Mouse (Mus musculus) stomach, embryonic 16.5 days (tissue): ENCODE data around the gene Krt39. TPM values are rescaled to one million over a fixed set of nuclear protein-coding genes. Genes with fewer than 3 reads are reported as not detected.

Source experiments
- ATAC-seq: fragments of 200-750 bp; cut with Nextera tagmentation; 2 replicates; pipeline ENCODE4 v1.8.0; 2017; ENCODE audit warnings: moderate number of reproducible peaks, moderate TSS enrichment; ENCODE audit not compliant: insufficient read depth, low FRiP score
- H3K27ac ChIP-seq: fragments of 300-500 bp; sonication (generic); 2 replicates; pipeline ENCODE4 v1.5.1; 2014; ENCODE audit warnings: low read length
- H3K27me3 ChIP-seq: fragments of 300-500 bp; sonication (generic); 2 replicates; pipeline ENCODE4 v1.6.1; 2014; ENCODE audit warnings: low read length, control low read depth, mixed read lengths; ENCODE audit not compliant: control insufficient read depth, insufficient read depth
- H3K36me3 ChIP-seq: fragments of 300-500 bp; sonication (generic); 2 replicates; pipeline ENCODE4 v1.6.1; 2014; ENCODE audit warnings: low read length; ENCODE audit not compliant: control insufficient read depth, insufficient read depth
- H3K4me1 ChIP-seq: fragments of 300-500 bp; sonication (generic); 2 replicates; pipeline ENCODE4 v1.6.1; 2014; ENCODE audit warnings: low read length, control low read depth, mixed read lengths; ENCODE audit not compliant: control insufficient read depth, insufficient read depth
- H3K4me2 ChIP-seq: fragments of 300-500 bp; sonication (generic); 2 replicates; pipeline ENCODE4 v1.6.1; 2014; ENCODE audit warnings: low read depth, low read length, mixed read lengths
- H3K4me3 ChIP-seq: fragments of 300-500 bp; sonication (generic); replicated peaks from 2 replicates; pipeline ENCODE4 v1.5.1; 2014; ENCODE audit warnings: mild to moderate bottlenecking, low read length
- H3K9ac ChIP-seq: fragments of 300-500 bp; sonication (generic); 2 replicates; pipeline ENCODE4 v1.6.1; 2014; ENCODE audit warnings: low read length
- H3K9me3 ChIP-seq: fragments of 300-500 bp; sonication (generic); replicated peaks from 2 replicates; pipeline ENCODE4 v1.6.1; 2016; ENCODE audit warnings: low read length, control low read depth; ENCODE audit not compliant: control insufficient read depth
- WGBS: fragments of 180-500 bp; shearing (Covaris S2); extraction: QIAGEN DNeasy Blood & Tissue Kit; methylation state at CpG from one replicate; pipeline ENCODE4 v1.1.7; 2014; 5-methylcytosine and 5-hydroxymethylcytosine counted together
- polyA plus RNA-seq: library from polyadenylated mRNA; unstranded; fragments of >200 nt; fragmentation: Nextera tagmentation; extraction: Ambion mirVana; gene quantifications from 2 replicates; pipeline ENCODE4 v1.2.1, GENCODE M21; 2015

The Krt39 gene
- polyA plus RNA-seq, 1 experiment from 2014 or later: not detected

DNA sequence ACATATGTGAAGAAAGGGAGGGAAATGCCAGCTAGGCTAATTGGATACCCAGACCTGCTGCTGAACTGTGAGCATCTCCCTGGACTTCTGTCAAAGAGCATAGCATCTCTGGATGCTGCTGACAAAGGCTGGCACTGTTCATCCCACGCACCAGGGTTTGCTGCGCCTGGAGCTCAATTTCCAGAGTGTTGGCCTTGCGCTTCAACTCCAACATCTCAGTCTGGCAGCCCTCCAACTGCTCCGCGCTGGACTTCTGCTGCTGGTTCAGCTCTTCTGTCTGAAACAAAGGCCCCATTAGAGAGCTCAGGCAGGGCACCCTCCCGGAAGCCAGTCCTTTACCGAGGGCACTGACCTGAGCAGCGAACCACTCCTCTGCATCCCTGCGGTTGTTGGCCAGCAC lies 18.6 kb upstream of the Krt39 start:
- ATAC-seq: no peak; the same call in 1 of the 2 replicates
- Histone ChIP-seq H3K4me3 (no peak overlapping the region), H3K9ac (no peak overlapping the region), H3K27ac (no peak overlapping the region), H3K36me3 (no peaks in the 10 kb centered on the region), H3K27me3 (no peaks in the 10 kb centered on the region), H3K9me3 (no peaks in the 10 kb centered on the region), H3K4me2 (no peak overlapping the region), H3K4me1 (peaks cover 5% of the 10 kb centered on the region; the same call in 1 of the 2 replicates)
- WGBS: 56% methylated on average over 9 of the region's 9 CpGs

DNA sequence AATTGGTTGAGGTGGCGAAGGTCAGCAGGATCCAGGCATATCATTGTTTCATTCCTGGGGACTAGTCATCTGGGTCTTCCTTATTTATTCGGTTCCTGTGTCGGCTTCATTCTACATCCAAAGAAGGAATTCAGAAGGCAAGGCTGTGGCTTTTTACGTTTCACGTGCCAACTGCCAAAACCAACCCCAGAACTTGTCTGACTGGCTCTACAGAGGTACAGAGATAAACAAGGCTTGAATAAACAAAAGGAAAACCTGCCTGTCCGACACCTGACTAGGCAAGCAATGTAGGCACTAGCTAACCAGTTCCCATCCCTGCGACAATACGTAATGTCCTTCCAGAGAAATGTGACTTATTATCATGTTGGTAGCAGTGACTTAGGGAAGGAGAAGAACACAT lies 7.0 kb downstream of the Krt39 start:
- 52% methylated on average over 8 of the region's 8 CpGs for WGBS
- Histone ChIP-seq H3K9ac (no peak overlapping the region), H3K27me3 (no peaks in the 10 kb centered on the region), H3K4me1 (peaks cover 3% of the 10 kb centered on the region; the same call in 1 of the 2 replicates), H3K9me3 (no peaks in the 10 kb centered on the region), H3K4me3 (no peak overlapping the region), H3K4me2 (no peak overlapping the region), H3K36me3 (no peaks in the 10 kb centered on the region), H3K27ac (peak overlapping the region; percentile 66)
- peak; percentile 88 for ATAC-seq

DNA sequence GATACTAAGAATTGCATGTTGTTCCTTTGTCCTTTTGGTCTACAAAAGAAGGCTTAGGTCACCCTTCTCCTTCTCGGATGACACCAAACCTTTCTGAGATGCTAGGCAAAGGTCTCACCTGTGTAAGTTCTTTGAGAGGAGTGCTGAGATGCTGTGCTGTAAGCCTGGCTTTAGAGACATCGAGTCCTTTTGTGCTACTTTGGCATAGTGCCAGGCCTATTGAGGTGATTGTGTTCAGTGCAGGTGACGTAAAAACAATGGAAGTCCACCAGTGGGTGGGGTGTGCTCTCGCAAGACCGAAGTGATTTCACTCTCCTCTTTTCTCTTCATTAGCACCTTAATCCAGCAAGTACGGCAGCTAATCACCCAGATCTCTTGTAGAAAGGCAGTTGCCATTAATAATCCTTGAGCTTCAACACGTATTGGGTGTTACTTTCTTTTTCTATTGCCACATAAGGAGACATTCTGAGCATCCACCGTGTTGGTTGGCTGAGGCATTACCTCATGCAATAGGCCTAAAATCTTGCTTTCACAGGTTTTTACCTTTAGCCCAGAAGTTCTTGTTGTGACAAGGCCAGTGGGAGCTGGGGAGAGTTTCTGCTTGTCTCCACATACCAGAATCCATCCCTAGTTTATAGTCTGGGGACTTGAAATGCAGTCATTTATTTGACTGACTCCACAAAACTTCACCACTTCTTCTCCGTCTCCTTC lies 20.9 kb downstream of the Krt39 start:
- Histone ChIP-seq H3K4me3 (no peak overlapping the region), H3K36me3 (no peaks in the 10 kb centered on the region), H3K9me3 (no peaks in the 10 kb centered on the region), H3K27me3 (no peaks in the 10 kb centered on the region), H3K9ac (no peak overlapping the region), H3K27ac (peak overlapping the region; percentile 61; the same call in 1 of the 2 replicates), H3K4me2 (no peak overlapping the region), H3K4me1 (no peaks in the 10 kb centered on the region)
- 0 out of 2 replicates have a peak, but pooled peaks have one; percentile 12 for ATAC-seq
- 71% methylated on average over 9 of the region's 9 CpGs for WGBS

DNA sequence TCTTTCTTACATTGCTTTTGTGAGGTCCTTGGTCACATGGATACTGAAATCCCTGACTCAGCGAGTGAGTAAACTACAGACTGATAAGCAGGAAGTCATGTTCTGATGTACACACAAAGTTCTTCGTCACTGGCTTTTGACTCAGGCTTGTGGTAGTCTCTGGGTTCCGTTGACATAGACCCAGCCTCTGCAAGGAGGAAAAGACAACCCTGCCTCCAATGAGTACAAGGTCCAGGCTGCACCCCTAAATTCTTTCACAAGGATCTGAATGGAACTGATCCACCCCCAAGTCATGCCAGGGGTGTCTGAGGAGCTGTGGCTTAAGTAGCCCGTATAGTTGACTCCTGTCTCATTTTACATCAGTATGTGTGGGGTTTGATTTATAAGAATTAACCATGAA lies 24.7 kb downstream of the Krt39 start:
- peak; percentile 70 for ATAC-seq
- Histone ChIP-seq H3K27ac (peak overlapping the region; percentile 56; the same call in 1 of the 2 replicates), H3K4me2 (no peak overlapping the region), H3K9ac (no peak overlapping the region), H3K4me3 (no peak overlapping the region), H3K27me3 (no peaks in the 10 kb centered on the region), H3K9me3 (no peaks in the 10 kb centered on the region), H3K4me1 (no peaks in the 10 kb centered on the region; the same call in 1 of the 2 replicates), H3K36me3 (no peaks in the 10 kb centered on the region)
- WGBS: 56% methylated on average over 4 of the region's 4 CpGs

- H3K27me3 ChIP-seq: no peaks in the 10 kb centered on the region
- H3K36me3 ChIP-seq: no peaks in the 10 kb centered on the region
- 78% methylated on average over 4 of the region's 4 CpGs for WGBS
- H3K4me1 ChIP-seq: peaks cover 4% of the 10 kb centered on the region; the same call in 1 of the 2 replicates
- no peak overlapping the region for H3K4me2 ChIP-seq
- H3K4me3 ChIP-seq: no peak overlapping the region
- no peaks in the 10 kb centered on the region for H3K9me3 ChIP-seq
- no peak overlapping the region for H3K9ac ChIP-seq
- ATAC-seq: no peak
- H3K27ac ChIP-seq: no peak overlapping the region
These were observed 26.4 kb downstream of the Krt39 start for GRCm38 (mm10) chr11:99494741-99495140.

GRCm38 (mm10) chr11:99493574-99493850 lies 27.6 kb downstream of the Krt39 start:
- H3K9me3 ChIP-seq: no peaks in the 10 kb centered on the region
- H3K4me3 ChIP-seq: no peak overlapping the region
- no peaks in the 10 kb centered on the region for H3K36me3 ChIP-seq
- H3K4me1 ChIP-seq: peaks cover 8% of the 10 kb centered on the region; the same call in 1 of the 2 replicates
- 38% methylated on average over 5 of the region's 5 CpGs for WGBS
- no peak overlapping the region for H3K4me2 ChIP-seq
- no peaks in the 10 kb centered on the region for H3K27me3 ChIP-seq
- peak overlapping the region; percentile 96 for H3K27ac ChIP-seq
- no peak overlapping the region for H3K9ac ChIP-seq
- ATAC-seq: no peak

DNA sequence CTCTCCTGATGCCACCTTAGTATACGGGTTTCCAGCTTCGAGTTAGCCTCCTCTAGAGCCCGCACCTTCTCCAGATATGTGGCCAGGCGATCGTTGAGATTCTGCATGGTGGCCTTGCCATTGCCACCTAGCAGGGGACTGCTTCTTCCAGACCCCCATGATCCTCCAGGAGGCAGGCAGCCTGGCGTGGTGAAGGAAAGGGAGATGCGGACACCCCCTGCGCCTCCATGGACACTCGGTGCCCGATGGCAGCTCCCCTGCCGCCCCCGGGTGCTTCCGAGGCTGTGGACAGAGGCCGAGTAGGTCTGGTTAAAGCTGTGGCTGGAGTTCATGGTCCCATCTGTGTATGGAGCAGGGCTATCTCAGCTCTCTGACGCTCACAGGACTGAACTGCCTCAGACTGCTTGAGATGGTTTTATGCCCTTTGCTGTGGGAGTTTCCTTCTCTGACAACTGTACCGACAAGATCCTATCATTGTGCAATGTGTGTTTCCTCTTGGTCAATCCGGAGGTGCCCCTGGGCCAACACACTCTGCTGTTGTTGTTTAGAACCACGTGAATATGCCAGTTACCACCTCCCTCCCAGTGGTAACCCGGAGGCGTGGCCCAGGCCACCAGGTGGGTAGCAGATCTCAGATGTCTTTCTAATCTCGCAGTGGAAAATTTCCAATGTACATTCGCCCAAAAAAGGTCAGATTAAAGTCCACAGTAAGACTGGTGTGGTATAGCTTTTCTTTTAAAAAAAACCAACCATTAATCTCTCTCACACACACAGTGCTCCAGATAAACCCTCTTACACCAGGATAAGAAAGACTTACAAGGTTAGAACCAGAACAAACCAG lies 28.2 kb downstream of the Krt39 start, which contains the start of gene Krt23:
Gene Krt23 (minus strand): TSS at position 405 of the 841 bp plus-strand sequence.
- peak within 1 kb of the TSS; percentile 50 for H3K4me2 ChIP-seq
- WGBS: 71% methylated on average over 22 of the region's 22 CpGs
- peak within 1 kb of the TSS; percentile 38 for H3K4me3 ChIP-seq
- peak; percentile 72 for ATAC-seq
- H3K27me3 ChIP-seq: no peaks in the 10 kb centered on the region
- peaks cover 8% of the 10 kb centered on the region; the same call in 1 of the 2 replicates for H3K4me1 ChIP-seq
- peak within 1 kb of the TSS; percentile 96 for H3K27ac ChIP-seq
- no peaks in the 10 kb centered on the region for H3K9me3 ChIP-seq
- peak within 1 kb of the TSS; percentile 68 for H3K9ac ChIP-seq
- no peaks in the 10 kb centered on the region for H3K36me3 ChIP-seq

DNA sequence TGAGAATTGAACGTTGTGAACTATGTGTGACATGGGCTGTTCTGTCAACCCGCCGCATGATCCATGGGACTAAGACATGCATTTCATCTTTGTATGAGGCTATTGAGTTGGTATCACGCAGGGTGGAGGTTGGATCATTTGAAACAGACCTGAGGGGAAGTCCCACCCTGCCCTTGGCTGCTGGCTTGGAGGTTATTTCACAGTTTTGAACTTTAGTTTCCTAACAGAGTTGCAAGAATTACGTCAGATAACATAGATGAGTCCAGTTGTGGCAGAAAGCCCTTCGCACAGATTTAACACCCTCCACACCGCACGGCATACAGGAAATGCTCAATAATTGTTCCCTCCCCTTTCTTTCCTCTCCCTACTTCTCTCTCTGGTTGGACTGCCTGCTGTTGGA lies 30.1 kb downstream of the Krt39 start:
- Histone ChIP-seq H3K4me1 (peaks cover 8% of the 10 kb centered on the region; the same call in 1 of the 2 replicates), H3K9ac (0 out of 2 replicates have a peak overlapping the region, but pooled peaks have one; percentile 16), H3K4me2 (peak overlapping the region; percentile 50), H3K4me3 (peak overlapping the region; percentile 38), H3K27ac (peak overlapping the region; percentile 96), H3K36me3 (no peaks in the 10 kb centered on the region), H3K27me3 (no peaks in the 10 kb centered on the region), H3K9me3 (no peaks in the 10 kb centered on the region)
- WGBS: 68% methylated on average over 8 of the region's 8 CpGs
- ATAC-seq: no peak

DNA sequence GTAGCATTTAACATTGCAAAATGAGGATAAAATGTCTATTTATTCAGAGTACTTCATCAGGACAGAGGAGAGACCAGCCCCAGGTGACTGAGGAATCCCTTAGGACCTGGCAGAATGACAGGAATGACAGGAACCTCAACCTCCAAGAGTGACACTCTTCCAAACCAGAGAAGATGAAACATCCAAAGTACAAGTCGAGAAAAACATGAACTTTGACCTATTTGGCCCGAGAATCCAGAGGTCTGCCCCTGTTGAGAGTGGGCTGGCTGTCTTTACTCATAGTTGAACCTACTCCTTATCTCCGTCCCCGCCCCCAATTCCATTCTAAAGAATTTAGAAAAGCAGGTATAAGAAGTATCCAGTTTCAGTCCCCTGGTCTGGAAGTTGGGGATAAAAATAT lies 30.5 kb downstream of the Krt39 start:
- ATAC-seq: no peak
- Histone ChIP-seq H3K4me2 (peak overlapping the region; percentile 50), H3K27ac (peak overlapping the region; percentile 96), H3K9ac (0 out of 2 replicates have a peak overlapping the region, but pooled peaks have one; percentile 16), H3K4me1 (peaks cover 8% of the 10 kb centered on the region; the same call in 1 of the 2 replicates), H3K4me3 (peak overlapping the region; percentile 38), H3K27me3 (no peaks in the 10 kb centered on the region), H3K36me3 (no peaks in the 10 kb centered on the region), H3K9me3 (no peaks in the 10 kb centered on the region)
- 45% methylated on average over 4 of the region's 4 CpGs for WGBS
